Mouse (Mus musculus) C3H10T1/2 (cell line): ENCODE measurements around the gene Mogat1. TPM values are rescaled to one million over a fixed set of nuclear protein-coding genes. Genes with fewer than 3 reads are reported as not detected.

Experiments used
- polyA plus RNA-seq, 2 experiments: library from polyadenylated mRNA; unstranded; fragments of >200 nt; fragmentation: generic; extraction: Trizol; gene quantifications; one replicate each; pipeline ENCODE4 v1.2.1; 2012; ENCODE audit warnings: missing spikeins in 2 of 2

The Mogat1 gene
- polyA plus RNA-seq: under 1 TPM in 1 of 2 experiments, not detected in 1; 0.31 TPM

GRCm38 (mm10) chr1:78510862-78511261, at the start of gene Mogat1:
Mogat1 (plus strand) TSS chr1:78510991.

GRCm38 (mm10) chr1:78488752-78489492, 21.9 kb upstream of the Mogat1 start, which contains the start of gene Farsb:
Farsb (minus strand) TSS chr1:78488897.

GRCm38 (mm10) chr1:78511621-78512160, 900 bp downstream of the Mogat1 start, which contains the start of gene BC035947:
BC035947 (minus strand) TSS chr1:78512158.

Other genes with a start within 250 kb of the Mogat1 start
- under 1 TPM; 0.01 to 0.12 TPM for gene Sgpp2, start 200.6 kb upstream of the Mogat1 start, polyA plus RNA-seq
- gene Farsb, start 22.1 kb upstream of the Mogat1 start, polyA plus RNA-seq: 10 to 100 TPM; 15.0 to 29.7 TPM
- not detected for gene BC035947, start 1.2 kb downstream of the Mogat1 start, polyA plus RNA-seq
- 10 to 100 TPM in 1 of 2 experiments, 1 to 10 TPM in 1; 1.4 to 12.0 TPM for gene Acsl3, start 146.8 kb downstream of the Mogat1 start, polyA plus RNA-seq
- under 1 TPM; 0.09 to 0.53 TPM for gene Utp14b, start 147.0 kb downstream of the Mogat1 start, polyA plus RNA-seq